Mouse (Mus musculus): ENCODE measurements around the gene Gtpbp3.

The Gtpbp3 gene

DNA sequence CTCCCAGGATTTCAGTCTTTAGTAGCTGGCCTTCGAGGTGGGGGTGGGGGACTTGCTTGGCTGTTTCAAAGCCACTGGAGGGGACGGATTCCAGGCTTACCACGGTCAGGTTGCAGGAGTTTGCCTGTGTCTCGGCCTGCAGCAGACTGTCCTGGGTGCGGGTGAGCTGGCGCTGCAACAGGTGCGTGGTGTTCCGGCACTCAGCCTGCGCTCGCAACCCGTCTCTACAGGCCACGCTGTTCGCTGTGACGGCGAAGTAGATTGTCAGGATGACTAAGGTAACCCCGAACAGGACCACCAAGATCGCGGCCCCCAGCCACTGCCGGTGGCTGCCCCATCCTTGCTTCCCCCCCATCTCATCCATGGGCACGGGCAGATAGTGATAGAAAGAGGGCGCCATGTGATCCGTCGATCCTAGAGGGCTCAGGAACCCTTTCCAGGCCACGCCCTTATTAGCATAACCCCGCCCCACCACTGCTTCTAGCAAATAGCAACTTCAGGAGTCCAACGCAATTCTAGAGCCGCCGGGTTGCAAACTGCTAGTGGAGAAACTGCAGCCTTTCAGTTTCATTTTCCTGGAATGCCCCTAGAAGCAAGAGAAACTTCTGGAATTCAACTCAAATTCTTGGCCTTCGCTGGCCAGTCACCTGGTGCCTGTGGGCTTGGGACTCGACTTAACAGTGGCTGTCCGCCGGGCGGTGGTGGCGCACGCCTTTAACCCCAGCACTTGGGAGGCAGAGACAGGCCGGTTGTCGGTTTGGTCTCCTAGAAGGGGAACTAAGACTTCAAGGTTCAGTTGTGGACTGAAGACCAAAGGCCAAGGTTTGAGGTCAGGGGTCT is 49.3 kb downstream of the Gtpbp3 start, which contains the start of gene Bst2:
Gene Bst2 (minus strand): TSS at position 429 of the 840 bp plus-strand sequence.
- DNase-seq, result peak; percentile 92

GRCm38 (mm10) chr8:71542632-71543343 is 54.9 kb downstream of the Gtpbp3 start, which contains the start of gene Mvb12a:
TSS of gene Mvb12a (plus strand) at chr8:71542922.
- DNase-seq, result peak; percentile 96

- DNase-seq, result no peak
These were observed 55.9 kb downstream of the Gtpbp3 start for GRCm38 (mm10) chr8:71543755-71544154.

- DNase-seq, result no peak
These were observed 57.1 kb downstream of the Gtpbp3 start for GRCm38 (mm10) chr8:71545053-71545452.

DNA sequence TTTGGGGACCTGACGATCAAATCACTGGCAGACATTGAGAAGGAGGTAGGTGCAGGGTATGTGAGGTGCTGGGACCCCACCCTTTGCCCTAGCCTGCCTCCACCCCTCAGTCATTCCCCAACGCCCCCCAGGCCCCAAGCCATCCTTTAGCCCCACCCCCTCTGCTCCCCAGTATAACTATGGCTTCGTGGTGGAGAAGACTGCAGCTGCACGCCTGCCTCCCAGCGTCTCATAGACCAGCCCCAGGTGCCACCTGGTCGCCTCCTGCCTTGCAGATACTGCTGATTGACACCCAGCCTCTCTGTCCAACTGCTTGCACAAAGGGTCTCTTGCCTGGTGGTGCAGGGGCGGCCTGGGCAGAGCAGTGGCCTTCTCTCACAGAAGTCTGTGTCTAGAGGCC is 59.7 kb downstream of the Gtpbp3 start:
- DNase-seq, result no peak

All from lung, postnatal 14 days (tissue).